Mouse (Mus musculus): ENCODE measurements around the gene Lrrn4cl. TPM values are rescaled to one million over a fixed set of nuclear protein-coding genes. Genes with fewer than 3 reads are reported as not detected.
"Not testable (repeated sequence)": the region's sequence is repeated elsewhere in the genome, so short reads cannot be mapped to it uniquely, and the experiment has no call there.

The Lrrn4cl gene
- polyA plus RNA-seq, 1 experiment from 2014 or later: 0.56 TPM

- no peak; the same call in 1 of the 2 replicates for ATAC-seq (ENCODE audit: low FRiP score, low read depth)
- H3K4me3 ChIP-seq: peak overlapping the region; percentile 100
- H3K27me3 ChIP-seq (replicated peaks): no peaks in the 10 kb centered on the region
- no peaks in the 10 kb centered on the region for H3K9me3 ChIP-seq
- H3K4me2 ChIP-seq (replicated peaks): peak overlapping the region; percentile 97
- H3K9ac ChIP-seq: peak overlapping the region; percentile 98
- H3K27ac ChIP-seq: peak overlapping the region; percentile 98
- H3K4me1 ChIP-seq: peaks cover 44% of the 10 kb centered on the region
- WGBS: under 1% methylated on average over 48 of the region's 48 CpGs
- peaks cover 39% of the 10 kb centered on the region for H3K36me3 ChIP-seq
Observed at GRCm38 (mm10) chr19:8820424-8820956, 30.1 kb upstream of the Lrrn4cl start.

- H3K36me3 ChIP-seq: peaks cover 39% of the 10 kb centered on the region
- H3K4me1 ChIP-seq: peaks cover 41% of the 10 kb centered on the region
- ATAC-seq (ENCODE audit: low FRiP score, low read depth): no peak
- no peaks in the 10 kb centered on the region for H3K9me3 ChIP-seq
- 2% methylated on average over 7 of the region's 7 CpGs for WGBS
- peak overlapping the region; percentile 100 for H3K4me3 ChIP-seq
- H3K27ac ChIP-seq: 0 out of 2 replicates have a peak overlapping the region, but pooled peaks have one; percentile 98
- H3K9ac ChIP-seq: peak overlapping the region; percentile 98
- H3K27me3 ChIP-seq (replicated peaks): no peaks in the 10 kb centered on the region
- peak overlapping the region; percentile 97 for H3K4me2 ChIP-seq (replicated peaks)
Observed at GRCm38 (mm10) chr19:8821146-8821545, 29.4 kb upstream of the Lrrn4cl start.

- peak overlapping the region; percentile 97 for H3K4me2 ChIP-seq (replicated peaks)
- 75% methylated on average over 8 of the region's 8 CpGs for WGBS
- peak overlapping the region; percentile 8; the same call in 1 of the 2 replicates for H3K4me3 ChIP-seq
- H3K9ac ChIP-seq: peak overlapping the region; percentile 98; the same call in 1 of the 2 replicates
- peaks cover 48% of the 10 kb centered on the region for H3K36me3 ChIP-seq
- peaks cover 29% of the 10 kb centered on the region for H3K4me1 ChIP-seq
- H3K27me3 ChIP-seq (replicated peaks): no peaks in the 10 kb centered on the region
- H3K9me3 ChIP-seq: no peaks in the 10 kb centered on the region
- no peak overlapping the region for H3K27ac ChIP-seq
- no peak for ATAC-seq (ENCODE audit: low FRiP score, low read depth)
Observed at GRCm38 (mm10) chr19:8822696-8823095, 27.9 kb upstream of the Lrrn4cl start.

- Histone ChIP-seq H3K27me3 (replicated peaks) (no peaks in the 10 kb centered on the region), H3K27ac (no peak within 1 kb of the TSS), H3K36me3 (peaks cover 95% of the 10 kb centered on the region), H3K4me1 (no peaks in the 10 kb centered on the region), H3K9me3 (no peaks in the 10 kb centered on the region), H3K4me2 (replicated peaks) (no peak within 1 kb of the TSS), H3K4me3 (no peak within 1 kb of the TSS), H3K9ac (no peak within 1 kb of the TSS)
- 85% methylated on average over 8 of the region's 8 CpGs for WGBS
- ATAC-seq (ENCODE audit: low FRiP score, low read depth): no peak
Observed at GRCm38 (mm10) chr19:8829660-8830059, 20.9 kb upstream of the Lrrn4cl start, which contains the start of gene AC129217.1. TSS of gene AC129217.1 (plus strand) at chr19:8829773.

- Histone ChIP-seq H3K9me3 (no peaks in the 10 kb centered on the region), H3K27ac (no peak overlapping the region), H3K9ac (no peak overlapping the region), H3K4me1 (no peaks in the 10 kb centered on the region), H3K36me3 (peaks cover 91% of the 10 kb centered on the region), H3K27me3 (replicated peaks) (no peaks in the 10 kb centered on the region), H3K4me2 (replicated peaks) (no peak overlapping the region), H3K4me3 (no peak overlapping the region)
- WGBS: 94% methylated on average over 8 of the region's 8 CpGs
- ATAC-seq (ENCODE audit: low FRiP score, low read depth): no peak
Observed at GRCm38 (mm10) chr19:8830664-8831063, 19.9 kb upstream of the Lrrn4cl start.

GRCm38 (mm10) chr19:8831262-8831661, 19.3 kb upstream of the Lrrn4cl start:
- Histone ChIP-seq H3K4me3 (no peak overlapping the region), H3K27me3 (replicated peaks) (no peaks in the 10 kb centered on the region), H3K9ac (no peak overlapping the region), H3K27ac (no peak overlapping the region), H3K4me2 (replicated peaks) (no peak overlapping the region), H3K4me1 (no peaks in the 10 kb centered on the region), H3K36me3 (peaks cover 88% of the 10 kb centered on the region), H3K9me3 (no peaks in the 10 kb centered on the region)
- no peak for ATAC-seq (ENCODE audit: low FRiP score, low read depth)
- WGBS: 85% methylated on average over 11 of the region's 11 CpGs

GRCm38 (mm10) chr19:8832971-8833370, 17.6 kb upstream of the Lrrn4cl start:
- ATAC-seq (ENCODE audit: low FRiP score, low read depth): no peak
- Histone ChIP-seq H3K4me2 (replicated peaks) (no peak overlapping the region), H3K36me3 (peaks cover 74% of the 10 kb centered on the region), H3K27me3 (replicated peaks) (no peaks in the 10 kb centered on the region), H3K9ac (no peak overlapping the region), H3K4me3 (no peak overlapping the region), H3K27ac (no peak overlapping the region), H3K9me3 (no peaks in the 10 kb centered on the region), H3K4me1 (0 out of 2 replicates have a peak, but pooled peaks cover under 1% of the 10 kb centered on the region)
- WGBS: 94% methylated on average over 4 of the region's 4 CpGs

GRCm38 (mm10) chr19:8836327-8836726, 14.2 kb upstream of the Lrrn4cl start:
- not testable (repeated sequence) for H3K27me3 ChIP-seq (replicated peaks); ATAC-seq (ENCODE audit: low FRiP score, low read depth); H3K9ac ChIP-seq; H3K4me3 ChIP-seq; H3K9me3 ChIP-seq; H3K27ac ChIP-seq
- Histone ChIP-seq H3K4me2 (replicated peaks) (peak overlapping the region; percentile 75), H3K4me1 (peaks cover 32% of the 10 kb centered on the region), H3K36me3 (peaks cover 44% of the 10 kb centered on the region)
- 98% methylated on average over 10 of the region's 10 CpGs for WGBS

GRCm38 (mm10) chr19:8837251-8837791, 13.2 kb upstream of the Lrrn4cl start, which contains the start of gene Bscl2:
TSS of gene Bscl2 (plus strand) at chr19:8837467.
- H3K9ac ChIP-seq: peak within 1 kb of the TSS; percentile 71
- no peaks in the 10 kb centered on the region for H3K27me3 ChIP-seq (replicated peaks)
- H3K36me3 ChIP-seq: peaks cover 36% of the 10 kb centered on the region
- peak; percentile 74 for ATAC-seq (ENCODE audit: low FRiP score, low read depth)
- peaks cover 32% of the 10 kb centered on the region for H3K4me1 ChIP-seq
- peak within 1 kb of the TSS; percentile 52 for H3K4me3 ChIP-seq
- under 1% methylated on average over 37 of the region's 38 CpGs for WGBS
- H3K4me2 ChIP-seq (replicated peaks): peak within 1 kb of the TSS; percentile 75
- H3K9me3 ChIP-seq: no peaks in the 10 kb centered on the region
- peak within 1 kb of the TSS; percentile 91 for H3K27ac ChIP-seq

- peak; percentile 38 for ATAC-seq (ENCODE audit: low FRiP score, low read depth)
- Histone ChIP-seq H3K27ac (peak overlapping the region; percentile 91), H3K4me2 (replicated peaks) (peak overlapping the region; percentile 75), H3K27me3 (replicated peaks) (no peaks in the 10 kb centered on the region), H3K36me3 (peaks cover 32% of the 10 kb centered on the region), H3K9me3 (no peaks in the 10 kb centered on the region), H3K4me3 (peak overlapping the region; percentile 52), H3K9ac (peak overlapping the region; percentile 71), H3K4me1 (peaks cover 32% of the 10 kb centered on the region)
- WGBS: 23% methylated on average over 15 of the region's 15 CpGs
Observed at GRCm38 (mm10) chr19:8838041-8838730, 12.4 kb upstream of the Lrrn4cl start.

GRCm38 (mm10) chr19:8839103-8839907, 11.3 kb upstream of the Lrrn4cl start, which contains the start of gene Gng3:
TSS of gene Gng3 (minus strand) at chr19:8839194.
- 44% methylated on average over 11 of the region's 11 CpGs for WGBS
- Histone ChIP-seq H3K27me3 (replicated peaks) (no peaks in the 10 kb centered on the region), H3K27ac (peak within 1 kb of the TSS; percentile 91), H3K36me3 (peaks cover 23% of the 10 kb centered on the region), H3K4me3 (peak within 1 kb of the TSS; percentile 52), H3K4me1 (peaks cover 32% of the 10 kb centered on the region), H3K9me3 (no peaks in the 10 kb centered on the region), H3K9ac (peak within 1 kb of the TSS; percentile 71), H3K4me2 (replicated peaks) (peak within 1 kb of the TSS; percentile 75)
- peak; percentile 85 for ATAC-seq (ENCODE audit: low FRiP score, low read depth)
